Mouse (Mus musculus): ENCODE data around the gene Dmrta2. TPM values are rescaled to one million over a fixed set of nuclear protein-coding genes. Genes with fewer than 3 reads are reported as not detected.

Dmrta2 gene
- polyA plus RNA-seq, 1 experiment from 2014 or later: not detected

- DNase-seq (ENCODE audit: low spot score) (peak; percentile 15), ATAC-seq (ENCODE audit: low FRiP score, low TSS enrichment) (peak; percentile 48)
- Histone ChIP-seq H3K4me3 (ENCODE audit: low read depth, low read length) (peak overlapping the region; percentile 34), H3K4me2 (replicated peaks; ENCODE audit: low read depth) (peak overlapping the region; percentile 54), H3K9ac (ENCODE audit: low read length) (no peak overlapping the region), H3K36me3 (ENCODE audit: control insufficient read depth, insufficient read depth, low read length) (no peaks in the 10 kb centered on the region), H3K4me1 (replicated peaks; ENCODE audit: control insufficient read depth, insufficient read depth) (no peaks in the 10 kb centered on the region; the same call in 1 of the 2 replicates), H3K27ac (replicated peaks) (no peak overlapping the region), H3K9me3 (ENCODE audit: control insufficient read depth, low read length) (no peaks in the 10 kb centered on the region), H3K27me3 (ENCODE audit: control insufficient read depth, insufficient read depth, low read length) (peaks cover 58% of the 10 kb centered on the region)
- TF ChIP-seq CTCF (IDR thresholded peaks at IDR 0.05; ENCODE audit: low read depth): no peak
- no peak for TF ChIP-seq EP300 (optimal IDR thresholded peaks at IDR 0.05)
- 2% methylated on average over 47 of the region's 56 CpGs for WGBS
These were observed 410 bp downstream of the Dmrta2 start for GRCm38 (mm10) chr4:109978068-109978857.

GRCm38 (mm10) chr4:109978858-109979340 is 1.0 kb downstream of the Dmrta2 start:
- Histone ChIP-seq H3K9ac (ENCODE audit: low read length) (no peak overlapping the region), H3K4me3 (ENCODE audit: low read depth, low read length) (no peak overlapping the region; the same call in 1 of the 2 replicates), H3K4me1 (replicated peaks; ENCODE audit: control insufficient read depth, insufficient read depth) (no peaks in the 10 kb centered on the region; the same call in 1 of the 2 replicates), H3K27me3 (ENCODE audit: control insufficient read depth, insufficient read depth, low read length) (peaks cover 59% of the 10 kb centered on the region), H3K4me2 (replicated peaks; ENCODE audit: low read depth) (no peak overlapping the region), H3K9me3 (ENCODE audit: control insufficient read depth, low read length) (no peaks in the 10 kb centered on the region), H3K27ac (replicated peaks) (no peak overlapping the region), H3K36me3 (ENCODE audit: control insufficient read depth, insufficient read depth, low read length) (no peaks in the 10 kb centered on the region)
- DNase-seq (ENCODE audit: low spot score): no peak
- no peak for ATAC-seq (ENCODE audit: low FRiP score, low TSS enrichment)
- TF ChIP-seq EP300 (optimal IDR thresholded peaks at IDR 0.05): no peak
- TF ChIP-seq CTCF (IDR thresholded peaks at IDR 0.05; ENCODE audit: low read depth): no peak
- 7% methylated on average over 9 of the region's 9 CpGs for WGBS

GRCm38 (mm10) chr4:109979461-109980320 is 1.8 kb downstream of the Dmrta2 start:
- Histone ChIP-seq H3K4me3 (ENCODE audit: low read depth, low read length) (peak overlapping the region; percentile 13), H3K9ac (ENCODE audit: low read length) (no peak overlapping the region), H3K4me1 (replicated peaks; ENCODE audit: control insufficient read depth, insufficient read depth) (no peaks in the 10 kb centered on the region; the same call in 1 of the 2 replicates), H3K27ac (replicated peaks) (no peak overlapping the region), H3K36me3 (ENCODE audit: control insufficient read depth, insufficient read depth, low read length) (no peaks in the 10 kb centered on the region), H3K9me3 (ENCODE audit: control insufficient read depth, low read length) (no peaks in the 10 kb centered on the region), H3K4me2 (replicated peaks; ENCODE audit: low read depth) (0 out of 2 replicates have a peak overlapping the region, but pooled peaks have one; percentile 8), H3K27me3 (ENCODE audit: control insufficient read depth, insufficient read depth, low read length) (peaks cover 56% of the 10 kb centered on the region)
- ATAC-seq (ENCODE audit: low FRiP score, low TSS enrichment): no peak
- TF ChIP-seq CTCF (IDR thresholded peaks at IDR 0.05; ENCODE audit: low read depth) (no peak), EP300 (optimal IDR thresholded peaks at IDR 0.05) (no peak)
- DNase-seq (ENCODE audit: low spot score): peak; percentile 26
- 3% methylated on average over 63 of the region's 66 CpGs for WGBS

GRCm38 (mm10) chr4:109980321-109981082 is 2.6 kb downstream of the Dmrta2 start:
- no peak overlapping the region; the same call in 1 of the 2 replicates for H3K4me3 ChIP-seq (ENCODE audit: low read depth, low read length)
- DNase-seq (ENCODE audit: low spot score) (no peak), ATAC-seq (ENCODE audit: low FRiP score, low TSS enrichment) (no peak)
- H3K27ac ChIP-seq (replicated peaks): no peak overlapping the region
- H3K27me3 ChIP-seq (ENCODE audit: control insufficient read depth, insufficient read depth, low read length): peaks cover 52% of the 10 kb centered on the region
- 11% methylated on average over 28 of the region's 29 CpGs for WGBS
- no peak overlapping the region for H3K9ac ChIP-seq (ENCODE audit: low read length)
- H3K4me1 ChIP-seq (replicated peaks; ENCODE audit: control insufficient read depth, insufficient read depth): no peaks in the 10 kb centered on the region; the same call in 1 of the 2 replicates
- H3K4me2 ChIP-seq (replicated peaks; ENCODE audit: low read depth): no peak overlapping the region
- H3K9me3 ChIP-seq (ENCODE audit: control insufficient read depth, low read length): no peaks in the 10 kb centered on the region
- no peaks in the 10 kb centered on the region for H3K36me3 ChIP-seq (ENCODE audit: control insufficient read depth, insufficient read depth, low read length)
- no peak for TF ChIP-seq EP300 (optimal IDR thresholded peaks at IDR 0.05)
- TF ChIP-seq CTCF (IDR thresholded peaks at IDR 0.05; ENCODE audit: low read depth): no peak

GRCm38 (mm10) chr4:109981083-109981870 is 3.4 kb downstream of the Dmrta2 start:
- 4% methylated on average over 36 of the region's 37 CpGs for WGBS
- TF ChIP-seq CTCF (IDR thresholded peaks at IDR 0.05; ENCODE audit: low read depth): no peak
- no peak for TF ChIP-seq EP300 (optimal IDR thresholded peaks at IDR 0.05)

More at GRCm38 (mm10) chr4:109981083-109981870, 3.4 kb downstream of the Dmrta2 start:
- H3K9ac ChIP-seq (ENCODE audit: low read length): no peak overlapping the region
- H3K27ac ChIP-seq (replicated peaks): no peak overlapping the region
- ATAC-seq (ENCODE audit: low FRiP score, low TSS enrichment) (no peak), DNase-seq (ENCODE audit: low spot score) (peak; percentile 18)
- no peaks in the 10 kb centered on the region for H3K9me3 ChIP-seq (ENCODE audit: control insufficient read depth, low read length)
- peak overlapping the region; percentile 35 for H3K4me3 ChIP-seq (ENCODE audit: low read depth, low read length)
- peak overlapping the region; percentile 50 for H3K4me2 ChIP-seq (replicated peaks; ENCODE audit: low read depth)
- H3K4me1 ChIP-seq (replicated peaks; ENCODE audit: control insufficient read depth, insufficient read depth): no peaks in the 10 kb centered on the region; the same call in 1 of the 2 replicates
- peaks cover 47% of the 10 kb centered on the region for H3K27me3 ChIP-seq (ENCODE audit: control insufficient read depth, insufficient read depth, low read length)
- no peaks in the 10 kb centered on the region for H3K36me3 ChIP-seq (ENCODE audit: control insufficient read depth, insufficient read depth, low read length)

Data from stomach, postnatal 0 days (tissue).